Mouse (Mus musculus) MEL (cell line): ENCODE data around the gene Rundc1. TPM values are rescaled to one million over a fixed set of nuclear protein-coding genes. Genes with fewer than 3 reads are reported as not detected.

Experiments
- DNase-seq: peaks from one replicate; pipeline ENCODE4 v3.0.0; 2011; ENCODE audit warnings: low read depth, low spot score
- H3K27ac ChIP-seq: 2 replicates; pipeline ENCODE4 v1.5.1; 2012; ENCODE audit warnings: low read depth, mild to moderate bottlenecking, control low read depth, low read length, moderate library complexity; ENCODE audit not compliant: control insufficient read depth
- H3K27me3 ChIP-seq, 2 experiments: fragments of 150-350 bp in 1 of 2; sonication (generic) in 1 of 2; 2 replicates each; pipeline ENCODE4 v1.6.1; 2012; ENCODE audit warnings: low read length in 2 of 2, mild to moderate bottlenecking in 2 of 2, improper control_type of control experiment in 1 of 2, moderate library complexity in 1 of 2; ENCODE audit not compliant: insufficient read depth in 2 of 2, control insufficient read depth in 1 of 2
- H3K36me3 ChIP-seq, 2 experiments: 2 replicates each; pipeline ENCODE4 v1.6.1; 2012 to 2014; ENCODE audit warnings: low read length in 2 of 2, improper control_type of control experiment in 1 of 2, inconsistent platforms in 1 of 2, mild to moderate bottlenecking in 1 of 2; ENCODE audit not compliant: insufficient read depth in 2 of 2, control insufficient read depth in 1 of 2
- H3K4me1 ChIP-seq, 2 experiments: fragments of 150-350 bp in 1 of 2; sonication (generic) in 1 of 2; 2 replicates each; pipeline ENCODE4 v1.6.1; 2012; ENCODE audit warnings: low read length in 2 of 2, improper control_type of control experiment in 1 of 2, mild to moderate bottlenecking in 1 of 2; ENCODE audit not compliant: insufficient read depth in 2 of 2, control insufficient read depth in 1 of 2
- H3K4me3 ChIP-seq, 2 experiments: fragments of 150-350 bp in 1 of 2; sonication (generic) in 1 of 2; 2 replicates each; pipeline ENCODE4 v1.5.1; 2012; ENCODE audit warnings: low read depth in 2 of 2, low read length in 2 of 2, mild to moderate bottlenecking in 2 of 2, moderate library complexity in 2 of 2, control low read depth in 1 of 2, improper control_type of control experiment in 1 of 2; ENCODE audit not compliant: control insufficient read depth in 1 of 2, insufficient read depth in 1 of 2
- H3K79me2 ChIP-seq: 2 replicates; pipeline ENCODE4 v1.6.1; 2012; ENCODE audit warnings: mild to moderate bottlenecking, low read length, moderate library complexity; ENCODE audit not compliant: control insufficient read depth, poor library complexity, insufficient read depth
- H3K9ac ChIP-seq: 2 replicates; pipeline ENCODE4 v1.6.1; 2012; ENCODE audit warnings: low read depth, mild to moderate bottlenecking, control low read depth, low read length, moderate library complexity; ENCODE audit not compliant: control insufficient read depth, poor library complexity, severe bottlenecking
- H3K9me3 ChIP-seq: fragments of 150-350 bp; sonication (generic); replicated peaks from 2 replicates; pipeline ENCODE4 v1.6.1; 2012; ENCODE audit warnings: mild to moderate bottlenecking, low read length, improper control_type of control experiment, moderate library complexity; ENCODE audit not compliant: insufficient read depth
- CHD2 ChIP-seq: IDR thresholded peaks from 2 replicates; pipeline ENCODE4 v1.6.1; 2011; ENCODE audit warnings: low read length, improper control_type of control experiment
- CTCF ChIP-seq, 3 experiments: IDR thresholded peaks in 2 of 3; conservative IDR thresholded peaks in 1 of 3; 2 replicates each; pipeline ENCODE4 v1.5.1; 2011 to 2012; ENCODE audit warnings: low read length in 3 of 3, low read depth in 2 of 3, mild to moderate bottlenecking in 2 of 3, improper control_type of control experiment in 1 of 3, inconsistent platforms in 1 of 3, mixed read lengths in 1 of 3, moderate library complexity in 1 of 3; ENCODE audit not compliant: control insufficient read depth in 1 of 3, insufficient read depth in 1 of 3, poor library complexity in 1 of 3, severe bottlenecking in 1 of 3
- E2F4 ChIP-seq: IDR thresholded peaks from 2 replicates; pipeline ENCODE4 v1.6.1; 2011; ENCODE audit warnings: low read depth, low read length, improper control_type of control experiment, borderline replicate concordance
- ELF1 ChIP-seq: IDR thresholded peaks from 2 replicates; pipeline ENCODE4 v1.6.1; 2014; ENCODE audit warnings: low read depth, mild to moderate bottlenecking, inconsistent platforms, low read length, improper control_type of control experiment, moderate library complexity
- EP300 ChIP-seq, 2 experiments: IDR thresholded peaks; 2 replicates each; pipeline ENCODE4 v1.6.1; 2011; ENCODE audit warnings: improper control_type of control experiment in 2 of 2, low read length in 2 of 2, low read depth in 1 of 2, mild to moderate bottlenecking in 1 of 2
- ETS1 ChIP-seq: IDR thresholded peaks from 2 replicates; pipeline ENCODE4 v1.6.1; 2012; ENCODE audit warnings: low read depth, mild to moderate bottlenecking, inconsistent platforms, low read length, improper control_type of control experiment, moderate library complexity
- GABPA ChIP-seq: IDR thresholded peaks from 2 replicates; pipeline ENCODE4 v1.6.1; 2012; ENCODE audit warnings: low read depth, mild to moderate bottlenecking, inconsistent platforms, low read length, improper control_type of control experiment, moderate library complexity
- GATA1 ChIP-seq: IDR thresholded peaks from 2 replicates; pipeline ENCODE4 v1.6.1; 2011; ENCODE audit warnings: low read depth, low read length, improper control_type of control experiment
- HCFC1 ChIP-seq: IDR thresholded peaks from 2 replicates; pipeline ENCODE4 v1.6.1; 2012; ENCODE audit warnings: low read depth, mild to moderate bottlenecking, inconsistent platforms, low read length, improper control_type of control experiment, moderate library complexity
- JUND ChIP-seq: IDR thresholded peaks from 2 replicates; pipeline ENCODE4 v1.6.1; 2011; ENCODE audit warnings: low read depth, mild to moderate bottlenecking, improper control_type of control experiment, low read length
- KAT2A ChIP-seq: conservative IDR thresholded peaks from 2 replicates; pipeline ENCODE4 v1.6.1; 2012; ENCODE audit warnings: low read depth, low read length, improper control_type of control experiment, inconsistent platforms
- MAX ChIP-seq: IDR thresholded peaks from 2 replicates; pipeline ENCODE4 v1.6.1; 2011; ENCODE audit warnings: low read length, improper control_type of control experiment
- MYB ChIP-seq: IDR thresholded peaks from 2 replicates; pipeline ENCODE4 v1.6.1; 2011; ENCODE audit warnings: mild to moderate bottlenecking, low read depth, low read length, improper control_type of control experiment
- NRF1 ChIP-seq: IDR thresholded peaks from 2 replicates; pipeline ENCODE4 v1.6.1; 2014; ENCODE audit warnings: low read depth, mild to moderate bottlenecking, inconsistent platforms, low read length, improper control_type of control experiment, moderate library complexity; ENCODE audit not compliant: poor library complexity, insufficient read depth, severe bottlenecking
- POLR2AphosphoS2 ChIP-seq: IDR thresholded peaks from 2 replicates; pipeline ENCODE4 v1.6.1; 2011; ENCODE audit warnings: low read length, improper control_type of control experiment
- RAD21 ChIP-seq: IDR thresholded peaks from 2 replicates; pipeline ENCODE4 v1.6.1; 2011; ENCODE audit warnings: mild to moderate bottlenecking, low read depth, low read length, improper control_type of control experiment
- RCOR1 ChIP-seq: IDR thresholded peaks from 2 replicates; pipeline ENCODE4 v1.6.1; 2012; ENCODE audit warnings: low read depth, mild to moderate bottlenecking, inconsistent platforms, low read length, improper control_type of control experiment
- SIN3A ChIP-seq: IDR thresholded peaks from 2 replicates; pipeline ENCODE4 v1.6.1; 2012; ENCODE audit warnings: low read length, improper control_type of control experiment, inconsistent platforms
- TAL1 ChIP-seq: IDR thresholded peaks from 2 replicates; pipeline ENCODE4 v1.6.1; 2012; ENCODE audit warnings: mild to moderate bottlenecking, inconsistent platforms, low read length, moderate library complexity, mixed read lengths
- TBP ChIP-seq: IDR thresholded peaks from 2 replicates; pipeline ENCODE4 v1.8.0; 2011; ENCODE audit warnings: low read depth, low read length, improper control_type of control experiment
- TCF12 ChIP-seq: IDR thresholded peaks from 2 replicates; pipeline ENCODE4 v1.6.1; 2014; ENCODE audit warnings: low read depth, mild to moderate bottlenecking, inconsistent platforms, low read length, improper control_type of control experiment, moderate library complexity
- USF1 ChIP-seq: IDR thresholded peaks from 2 replicates; pipeline ENCODE4 v1.6.1; 2014; ENCODE audit warnings: low read depth, mild to moderate bottlenecking, inconsistent platforms, low read length, improper control_type of control experiment, moderate library complexity
- USF2 ChIP-seq, 2 experiments: IDR thresholded peaks; 2 replicates each; pipeline ENCODE4 v1.6.1; 2011 to 2012; ENCODE audit warnings: improper control_type of control experiment in 2 of 2, low read length in 2 of 2, borderline replicate concordance in 1 of 2, inconsistent platforms in 1 of 2, low read depth in 1 of 2, mild to moderate bottlenecking in 1 of 2; ENCODE audit not compliant: insufficient read depth in 1 of 2
- ZKSCAN1 ChIP-seq: IDR thresholded peaks from 2 replicates; pipeline ENCODE4 v1.6.1; 2012; ENCODE audit warnings: low read depth, mild to moderate bottlenecking, inconsistent platforms, low read length, improper control_type of control experiment, moderate library complexity
- ZMIZ1 ChIP-seq: IDR thresholded peaks from 2 replicates; pipeline ENCODE4 v1.6.1; 2012; ENCODE audit warnings: low read depth, mild to moderate bottlenecking, inconsistent platforms, low read length, improper control_type of control experiment, moderate library complexity
- ZNF384 ChIP-seq: IDR thresholded peaks from 2 replicates; pipeline ENCODE4 v1.6.1; 2012; ENCODE audit warnings: low read depth, mild to moderate bottlenecking, inconsistent platforms, low read length, improper control_type of control experiment
- polyA plus RNA-seq, 2 experiments: library from polyadenylated mRNA; stranded (reverse) in 1 of 2; unstranded in 1 of 2; fragments of >175 nt in 1 of 2; fragments of >200 nt in 1 of 2; gene quantifications; 2 replicates each; pipeline versions ENCODE4 v1.2.1 to v1.2.4; 2012; ENCODE audit warnings: low replicate concordance in 2 of 2, low read depth in 1 of 2; ENCODE audit not compliant: insufficient read length in 2 of 2, insufficient read depth in 1 of 2, missing spikeins in 1 of 2
- total RNA-seq: library from RNA; depleted of rRNA; stranded (reverse); fragments of 300-350 nt; gene quantifications from 2 replicates; pipeline ENCODE4 v1.2.3, GENCODE M21; 2012

Gene Rundc1
- total and polyA plus RNA-seq, 3 experiments, result 9.2 to 13.1 TPM; not detected in 1

GRCm38 (mm10) chr11:101460321-101460720 lies 35.4 kb downstream of the Rundc1 start:
- no peak for TF ChIP-seq HCFC1
- no peak for TF ChIP-seq TAL1
- TF ChIP-seq ZKSCAN1, result no peak
- no peak for TF ChIP-seq ETS1
- no peak for TF ChIP-seq POLR2AphosphoS2
- no peak for TF ChIP-seq ZNF384
- no peak for TF ChIP-seq ZMIZ1
- TF ChIP-seq TCF12, result no peak
- TF ChIP-seq E2F4, result no peak
- TF ChIP-seq CTCF (IDR thresholded peaks at IDR 0.05 in 2 of 3, conservative IDR thresholded peaks at IDR 0.05 in 1 of 3; ENCODE audit: control insufficient read depth in 1 of 3, insufficient read depth in 1 of 3, low read depth in 2 of 3, low read length in 3 of 3, poor library complexity in 1 of 3, severe bottlenecking in 1 of 3), result no peak
- TF ChIP-seq CHD2, result no peak
- no peak for TF ChIP-seq RCOR1
- no peak for TF ChIP-seq GABPA
- TF ChIP-seq SIN3A, result no peak
- TF ChIP-seq NRF1, result no peak
- no peak for TF ChIP-seq USF2 (IDR thresholded peaks at IDR 0.05; ENCODE audit: borderline replicate concordance in 1 of 2, insufficient read depth in 1 of 2, low read depth in 1 of 2, low read length in 2 of 2)
- TF ChIP-seq GATA1, result no peak
- H3K27ac ChIP-seq, result no peak overlapping the region
- no peaks in the 10 kb centered on the region for H3K9me3 ChIP-seq
- H3K79me2 ChIP-seq, result no peaks in the 10 kb centered on the region; the same call in 1 of the 2 replicates
- no peak overlapping the region for H3K4me3 ChIP-seq
- H3K9ac ChIP-seq, result no peak overlapping the region
- DNase-seq, result no peak
- H3K27me3 ChIP-seq, result no peaks in the 10 kb centered on the region
- H3K4me1 ChIP-seq, result peaks cover 12 to 25% of the 10 kb centered on the region in 2 experiments
- peaks cover 2 to 21% of the 10 kb centered on the region in 2 experiments for H3K36me3 ChIP-seq

GRCm38 (mm10) chr11:101462141-101462540 lies 37.3 kb downstream of the Rundc1 start:
- no peak overlapping the region for H3K4me3 ChIP-seq
- H3K9me3 ChIP-seq, result no peaks in the 10 kb centered on the region
- DNase-seq, result no peak
- no peak overlapping the region for H3K9ac ChIP-seq
- H3K36me3 ChIP-seq, result peaks cover 0 to 26% of the 10 kb centered on the region in 2 experiments
- H3K27ac ChIP-seq, result peak overlapping the region; percentile 82; the same call in 1 of the 2 replicates
- H3K4me1 ChIP-seq, result peaks cover 12 to 31% of the 10 kb centered on the region in 2 experiments
- no peaks in the 10 kb centered on the region for H3K27me3 ChIP-seq
- H3K79me2 ChIP-seq, result peaks cover 6% of the 10 kb centered on the region; the same call in 1 of the 2 replicates
- TF ChIP-seq GABPA (no peak), TBP (no peak), E2F4 (no peak), NRF1 (no peak), USF1 (no peak), JUND (no peak), KAT2A (no peak), MYB (no peak), RAD21 (no peak), MAX (no peak), TCF12 (no peak), EP300 (IDR thresholded peaks at IDR 0.05; ENCODE audit: low read depth in 1 of 2, low read length in 2 of 2) (no peak), ZNF384 (no peak), ETS1 (no peak), ELF1 (no peak)
- TF ChIP-seq, all 39 proteins: peak for 0
